Mouse (Mus musculus) ES-E14 (cell line): ENCODE results near the gene Acaca.

Experiments used
- MAFK ChIP-seq: IDR thresholded peaks from 2 replicates; pipeline ENCODE4 v1.6.1; 2014; ENCODE audit warnings: mild to moderate bottlenecking, low read depth, low read length, inconsistent platforms; ENCODE audit not compliant: insufficient read depth
- ZC3H11A ChIP-seq: IDR thresholded peaks from 2 replicates; pipeline ENCODE4 v1.6.1; 2012; ENCODE audit warnings: low read depth, mild to moderate bottlenecking, inconsistent platforms, low read length, borderline replicate concordance
- ZNF384 ChIP-seq: IDR thresholded peaks from 2 replicates; pipeline ENCODE4 v1.6.1; 2012; ENCODE audit warnings: low read depth, low read length, inconsistent platforms

DNA sequence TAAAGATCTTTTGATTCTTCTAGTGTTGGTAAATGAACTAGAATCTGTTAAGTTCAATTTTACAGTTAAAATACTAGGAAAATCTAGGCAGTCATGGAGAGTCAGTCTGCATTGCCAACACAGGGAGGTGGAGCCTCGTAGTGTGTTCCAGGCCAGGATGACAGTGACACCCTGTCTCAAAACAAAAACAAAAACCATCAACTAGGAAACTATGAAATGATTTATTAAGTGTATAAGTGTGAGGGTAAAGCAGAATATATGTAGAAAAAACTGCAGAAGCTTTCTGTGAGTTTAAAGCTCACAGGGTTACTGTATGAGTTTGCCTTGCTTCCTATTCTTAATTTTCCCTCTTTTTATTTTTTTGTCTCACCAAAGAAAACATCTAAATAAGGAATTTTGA lies 176.0 kb downstream of the Acaca start:
- TF ChIP-seq MAFK (no peak), ZC3H11A (no peak), ZNF384 (no peak)
